Mouse (Mus musculus) ZHBTc4 (cell line): ENCODE data around the gene Robo2.

Experiments used
- DNase-seq: peaks from one replicate; pipeline ENCODE4 v3.0.0-alpha.2; 2011; ENCODE audit warnings: low read depth, low spot score

Robo2 gene

DNA sequence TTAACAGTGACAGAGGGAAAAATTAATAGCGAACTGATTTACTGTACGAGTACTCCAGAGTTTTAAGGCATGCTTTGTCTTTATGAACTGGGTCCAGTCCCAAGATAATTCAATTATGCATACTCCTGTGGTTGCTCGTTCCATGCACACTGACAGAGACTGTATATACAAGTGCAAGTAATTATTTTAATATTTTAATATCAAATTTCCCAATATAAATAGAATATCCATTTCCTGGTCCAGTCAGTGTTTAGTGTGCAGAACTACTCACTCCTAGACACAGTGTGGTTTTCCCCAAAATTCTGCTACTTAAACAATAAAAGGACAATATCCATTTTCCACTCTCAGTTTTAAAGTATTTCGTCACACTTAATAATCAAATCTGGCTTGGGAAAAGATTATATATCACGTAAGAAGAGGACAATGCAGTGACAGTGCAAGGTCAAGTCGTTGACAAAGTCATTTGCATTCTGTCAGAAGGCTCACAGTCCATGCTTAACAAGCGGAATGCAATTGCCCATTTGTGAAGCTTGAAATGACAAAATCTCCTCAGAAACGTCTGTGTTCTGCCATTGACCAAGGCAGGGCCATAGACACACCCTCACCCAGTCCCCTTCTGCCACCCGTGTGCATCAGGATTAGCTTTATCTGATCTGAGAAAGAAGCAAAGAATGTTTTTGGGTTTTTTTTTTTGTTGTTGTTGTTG, 89.8 kb downstream of the Robo2 start:
- DNase-seq: no peak

DNA sequence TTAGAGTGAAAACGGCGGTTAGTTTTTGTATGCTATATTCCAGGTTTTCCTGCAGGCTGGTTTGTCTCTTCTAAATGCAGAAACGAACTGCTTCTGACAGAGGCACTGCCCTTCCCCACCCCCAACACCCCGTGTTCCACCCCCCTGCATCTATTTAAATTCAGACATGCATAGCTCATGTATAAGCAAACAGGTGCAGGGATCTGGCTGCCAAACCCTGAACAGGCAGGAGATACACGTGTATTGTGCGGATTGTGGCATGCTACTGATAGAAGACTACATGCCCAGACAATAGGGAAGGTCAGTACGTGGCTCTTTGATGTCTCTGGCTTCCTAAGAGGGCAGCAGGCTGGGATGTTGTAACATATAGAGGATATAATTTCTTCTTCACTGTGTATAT, 95.5 kb downstream of the Robo2 start:
- no peak for DNase-seq

DNA sequence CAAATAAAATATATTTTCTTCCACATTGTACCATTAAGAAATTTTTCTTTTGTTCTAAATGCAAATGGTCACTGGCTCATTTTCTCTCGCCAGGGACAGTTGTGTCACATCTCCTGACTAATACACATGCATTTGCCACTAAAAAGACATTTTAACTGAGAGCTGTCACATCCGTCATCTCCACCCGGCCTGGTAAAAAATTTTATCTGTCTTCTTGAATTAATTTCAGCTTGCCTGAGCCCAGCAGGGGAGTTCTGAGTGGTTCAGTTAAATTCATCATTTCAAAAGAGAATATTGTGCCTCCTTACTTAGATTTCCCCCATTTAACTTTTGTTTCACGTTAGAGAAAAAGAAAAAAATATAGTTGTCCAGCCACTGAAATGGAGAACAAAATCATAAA, 98.4 kb downstream of the Robo2 start:
- no peak for DNase-seq

DNA sequence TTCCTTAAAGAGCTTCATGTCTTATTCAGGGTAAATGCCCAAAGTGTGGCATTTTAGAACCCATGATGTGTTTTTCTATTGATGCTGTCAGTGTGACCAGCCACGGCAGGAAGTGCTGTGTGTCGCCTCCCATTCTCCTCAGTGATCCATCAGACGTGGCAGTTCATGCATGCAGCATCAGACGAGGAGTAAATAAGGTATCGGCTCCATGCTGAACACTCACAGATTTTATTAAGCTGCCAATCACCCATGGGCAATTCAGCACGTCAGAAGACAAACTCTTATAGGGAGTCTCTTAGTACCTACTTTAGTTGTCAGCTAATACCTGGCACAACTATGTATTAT, 104.1 kb downstream of the Robo2 start:
- no peak for DNase-seq

DNA sequence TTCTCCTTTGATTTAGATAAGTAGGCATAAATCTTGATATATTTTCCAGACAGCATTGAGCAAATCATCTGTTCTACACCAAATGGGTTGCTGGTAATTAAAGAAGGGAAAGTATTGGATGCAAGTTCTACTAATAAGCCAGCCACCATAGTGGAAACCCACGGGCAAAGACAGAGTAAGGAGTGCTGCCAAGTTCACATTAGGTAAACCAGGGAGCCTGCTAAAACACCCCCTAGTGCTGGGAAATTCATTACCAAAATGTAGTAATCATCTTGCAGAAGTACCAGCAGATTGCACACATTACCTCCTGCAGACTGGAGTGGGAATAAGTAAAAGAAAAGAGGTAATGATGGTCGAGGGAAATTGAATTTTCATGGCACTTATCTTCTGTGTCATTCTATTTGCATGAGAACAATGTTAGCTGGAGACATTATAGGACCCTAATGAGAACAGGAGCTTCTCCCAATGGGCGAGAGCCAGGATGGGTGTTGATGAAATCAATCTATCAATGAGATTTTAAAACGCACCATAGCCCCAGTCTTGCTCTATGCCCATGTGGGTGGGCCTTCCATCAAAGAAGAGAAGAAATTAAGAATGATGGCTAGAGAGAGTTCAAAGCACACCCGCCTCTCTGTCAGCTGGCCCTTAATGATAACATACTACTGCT, 104.6 kb downstream of the Robo2 start:
- DNase-seq: no peak

DNA sequence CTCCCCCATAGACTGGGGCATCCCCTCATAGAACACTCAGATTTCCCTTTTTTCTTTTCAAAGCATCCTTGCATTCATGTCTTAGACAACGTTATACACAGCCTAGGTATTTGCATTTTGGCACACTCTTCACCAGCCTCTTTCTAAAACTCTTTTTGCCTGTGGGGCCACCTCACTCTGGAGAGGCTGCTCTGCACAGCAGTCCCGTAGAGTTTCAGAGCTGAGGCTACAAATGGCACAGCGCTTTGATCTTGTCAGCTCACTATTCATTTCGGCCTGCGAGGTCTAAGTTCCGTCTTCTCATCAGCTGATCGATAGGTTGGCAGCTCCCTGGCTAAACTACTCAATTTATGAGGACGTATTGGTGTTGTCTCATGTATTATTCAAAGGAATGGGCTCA, 123.7 kb downstream of the Robo2 start:
- DNase-seq: no peak

DNA sequence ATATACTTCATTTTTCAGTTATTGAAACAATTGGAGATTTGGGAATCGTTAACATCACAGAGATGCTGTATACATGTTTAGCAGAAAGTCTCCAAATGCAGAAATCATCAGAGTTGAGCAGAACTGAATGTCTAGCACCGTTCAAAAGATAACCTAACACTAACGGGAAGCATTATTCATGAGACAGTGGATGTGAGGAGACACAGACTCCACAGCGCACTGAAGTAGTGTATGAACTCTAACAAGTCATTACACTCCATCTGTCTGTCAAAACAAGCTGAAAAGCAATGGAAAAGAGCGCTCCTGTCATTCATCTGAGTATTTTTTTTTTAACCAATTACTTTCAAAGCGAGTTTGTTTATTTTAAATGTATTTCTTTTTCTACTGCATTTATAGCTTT, 129.1 kb downstream of the Robo2 start:
- no peak for DNase-seq

DNA sequence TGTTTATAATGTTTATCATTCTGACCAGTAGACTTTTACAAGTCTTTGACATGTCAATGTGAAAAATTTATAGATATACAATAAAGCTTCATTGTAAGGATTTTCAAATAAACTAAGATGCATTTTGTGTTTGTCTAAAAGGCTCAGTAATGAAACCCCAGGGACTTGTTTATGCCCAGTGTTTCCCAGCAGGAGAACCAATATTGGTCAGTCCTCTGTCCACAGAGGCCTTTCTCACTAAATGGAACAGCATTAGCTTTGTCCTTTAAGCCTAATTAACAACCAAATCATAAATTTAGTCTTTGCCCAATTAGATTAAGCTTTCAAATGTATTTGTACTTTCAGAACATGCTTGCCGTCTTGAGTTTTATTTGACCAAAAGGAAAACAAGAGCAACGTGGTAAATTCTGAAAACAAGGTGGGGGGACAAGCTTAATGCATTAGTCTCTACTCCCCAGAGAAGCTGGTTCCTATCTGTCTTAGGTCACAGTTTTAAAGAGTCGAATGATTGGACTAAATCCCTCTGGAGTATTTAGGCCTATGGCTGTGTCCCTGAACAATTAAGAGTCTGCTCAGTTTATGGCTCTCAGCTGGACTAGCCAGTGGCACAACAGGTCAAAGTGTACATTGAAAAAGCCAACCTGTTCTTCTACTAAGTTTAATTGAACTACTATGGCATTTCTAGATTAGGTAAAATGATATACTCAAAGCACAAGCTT, 134.6 kb downstream of the Robo2 start:
- DNase-seq: no peak

DNA sequence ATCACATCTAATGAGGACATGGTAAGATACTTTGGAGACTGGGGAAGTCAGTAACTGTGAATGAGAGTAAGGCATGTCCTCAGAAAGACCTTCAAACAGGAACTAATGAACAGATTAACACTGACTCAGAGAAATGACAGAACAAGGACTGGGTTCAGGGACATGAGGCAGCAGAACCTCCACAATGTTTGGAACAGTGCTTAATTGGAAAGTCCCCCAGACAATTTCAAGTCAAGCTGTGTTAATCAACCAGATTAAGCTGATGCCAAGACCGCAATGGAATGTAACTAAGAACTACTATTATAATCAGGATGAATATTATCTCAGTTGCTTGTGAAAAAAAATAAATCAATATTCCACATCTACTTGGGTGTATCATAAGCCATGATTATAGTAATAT, 137.0 kb downstream of the Robo2 start:
- no peak for DNase-seq

DNA sequence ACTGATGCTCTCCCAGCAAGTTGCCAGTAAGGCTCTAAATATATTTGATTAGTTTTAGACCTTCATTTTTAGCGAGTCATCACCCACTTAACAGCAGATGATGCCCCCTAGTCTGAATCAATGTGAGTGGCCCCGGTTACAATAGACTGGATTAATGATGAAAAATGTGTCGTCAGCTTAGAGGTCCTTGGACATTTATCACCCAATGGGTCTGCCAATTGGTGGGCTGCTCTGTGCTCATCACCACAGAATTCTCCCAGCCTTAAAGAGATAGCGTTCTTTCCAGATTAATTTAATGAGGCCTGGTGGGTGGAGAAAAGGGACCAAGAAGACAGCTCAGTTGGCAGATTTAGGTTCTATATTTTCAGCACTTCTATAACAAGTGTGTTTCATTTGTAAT, 138.6 kb downstream of the Robo2 start:
- no peak for DNase-seq

DNA sequence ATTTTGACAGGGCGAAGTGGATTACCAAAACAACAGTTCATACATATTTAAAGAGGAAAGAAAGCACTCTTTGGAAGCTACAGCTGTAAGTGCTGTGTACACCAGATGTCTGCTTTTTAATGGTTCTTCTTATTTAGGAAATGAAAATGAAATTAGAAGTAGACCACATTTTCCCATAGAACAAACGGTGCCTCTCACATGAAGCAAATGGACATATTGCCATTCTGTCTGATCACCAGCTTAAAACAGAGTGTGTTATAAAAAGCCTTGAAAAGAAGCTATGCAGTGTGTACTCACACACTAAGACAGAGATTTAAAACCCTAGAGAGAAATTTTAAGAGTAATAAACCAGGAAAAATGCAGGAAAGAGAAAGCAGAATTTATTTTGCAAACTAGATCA, 153.4 kb downstream of the Robo2 start:
- DNase-seq: no peak

DNA sequence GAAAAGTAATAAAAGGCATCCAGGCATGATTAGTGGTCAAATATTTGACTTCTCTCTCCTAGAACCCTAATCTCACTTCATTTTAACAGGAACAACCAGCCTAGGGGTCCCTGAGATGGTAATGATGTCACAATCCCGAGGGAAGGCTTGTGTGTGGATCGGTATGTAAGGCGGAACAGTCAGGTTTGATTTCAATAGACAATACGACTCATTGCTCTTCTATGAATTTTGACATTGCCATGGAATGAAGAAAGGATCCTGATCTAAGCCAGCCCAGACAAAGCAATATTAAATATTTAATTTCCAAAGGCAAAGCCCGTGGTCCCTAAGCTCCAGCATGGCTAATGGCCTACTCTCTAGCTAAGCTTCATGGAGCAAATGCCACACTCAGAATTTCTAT, 167.2 kb downstream of the Robo2 start:
- DNase-seq: no peak

DNA sequence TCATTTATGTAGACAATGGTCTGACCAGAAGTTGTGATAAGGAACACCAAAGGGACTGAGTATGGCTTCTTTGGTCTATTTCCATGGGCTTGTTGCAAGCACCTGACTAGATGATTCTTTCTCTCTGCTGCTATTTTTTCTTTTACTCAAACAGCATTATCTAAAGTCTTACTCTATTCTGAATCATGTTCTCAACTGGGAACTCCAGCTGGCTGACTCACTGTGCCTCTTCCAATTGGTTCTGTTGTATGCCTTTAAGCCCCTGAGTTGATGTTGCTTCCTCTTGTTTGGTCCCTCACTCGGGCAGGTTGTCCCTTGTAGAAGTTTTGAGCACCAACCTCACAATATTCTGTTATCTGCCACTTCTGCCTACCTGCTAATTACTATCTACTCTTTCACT, 170.1 kb downstream of the Robo2 start:
- DNase-seq: no peak

DNA sequence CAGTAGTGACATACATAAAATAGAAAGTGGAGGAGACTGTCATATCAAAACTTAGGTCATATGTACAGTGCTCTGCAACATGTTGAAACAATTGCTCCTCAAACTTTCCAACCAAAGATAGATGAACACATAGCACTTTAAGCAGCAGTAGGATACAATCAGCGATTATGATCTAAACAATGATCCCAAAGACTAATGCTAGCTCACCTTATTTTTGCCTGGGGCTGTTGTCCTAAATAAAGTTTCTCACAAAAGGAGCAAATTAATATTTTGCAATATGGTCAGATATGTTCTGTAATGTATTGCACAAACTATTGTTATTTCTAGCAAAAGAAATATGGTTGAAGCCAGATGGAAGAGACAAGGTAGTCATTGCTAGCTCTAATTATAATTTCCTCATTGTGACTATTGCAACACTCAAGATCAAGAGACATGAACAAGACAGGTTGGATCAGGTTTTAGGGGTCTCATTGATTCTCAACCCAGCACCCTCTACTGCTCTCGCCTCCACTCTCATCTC, 174.2 kb downstream of the Robo2 start:
- no peak for DNase-seq

DNA sequence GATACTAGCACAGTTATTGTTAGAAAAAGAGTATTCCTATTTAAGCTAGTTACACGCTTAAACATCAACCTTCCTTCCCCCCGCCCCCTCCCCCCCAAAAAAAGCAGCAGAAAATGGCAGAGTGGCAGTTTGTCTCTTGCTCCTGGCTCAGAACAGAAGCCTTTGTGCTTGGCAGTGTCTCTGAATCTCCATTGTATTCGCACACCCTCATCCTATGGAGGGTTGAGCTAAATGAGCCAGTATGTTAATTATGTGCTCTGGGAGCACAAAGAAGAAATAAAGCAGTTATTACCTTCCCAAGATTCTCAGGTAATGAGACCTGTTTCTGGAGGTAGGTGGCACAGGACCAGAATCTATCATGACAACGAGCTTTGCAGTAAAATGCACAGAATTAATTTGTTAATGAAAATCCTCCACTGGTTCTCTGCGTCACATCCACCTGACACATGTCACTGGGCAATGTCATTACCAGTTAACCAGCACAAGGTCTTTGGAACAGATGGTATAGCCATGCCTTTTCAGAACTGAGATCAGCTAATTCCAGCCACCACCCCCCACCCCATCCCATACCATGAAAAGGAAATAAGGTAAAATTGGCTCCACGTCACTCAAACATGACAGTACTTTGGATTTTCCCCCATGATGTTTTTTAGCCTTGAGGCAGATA, 177.1 kb downstream of the Robo2 start:
- DNase-seq: no peak

DNA sequence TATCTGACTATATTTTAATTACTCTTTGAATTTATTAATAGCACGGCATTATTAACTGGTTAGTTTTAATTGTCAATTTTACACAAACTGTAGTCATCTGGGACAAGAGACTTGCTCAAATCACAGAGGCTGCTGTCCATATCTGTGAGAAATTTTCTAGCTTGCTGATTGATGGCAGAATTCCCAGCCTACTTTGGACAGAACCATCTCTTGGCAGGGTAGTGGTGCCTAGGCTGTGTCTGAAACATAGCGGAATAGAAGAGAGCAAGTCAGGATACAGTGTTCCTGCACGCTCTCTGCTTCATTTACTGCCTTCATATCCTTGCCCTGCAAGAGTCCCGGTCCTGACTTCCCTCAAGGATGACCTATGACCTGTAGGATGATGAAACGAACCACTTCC, 178.0 kb downstream of the Robo2 start:
- DNase-seq: no peak

DNA sequence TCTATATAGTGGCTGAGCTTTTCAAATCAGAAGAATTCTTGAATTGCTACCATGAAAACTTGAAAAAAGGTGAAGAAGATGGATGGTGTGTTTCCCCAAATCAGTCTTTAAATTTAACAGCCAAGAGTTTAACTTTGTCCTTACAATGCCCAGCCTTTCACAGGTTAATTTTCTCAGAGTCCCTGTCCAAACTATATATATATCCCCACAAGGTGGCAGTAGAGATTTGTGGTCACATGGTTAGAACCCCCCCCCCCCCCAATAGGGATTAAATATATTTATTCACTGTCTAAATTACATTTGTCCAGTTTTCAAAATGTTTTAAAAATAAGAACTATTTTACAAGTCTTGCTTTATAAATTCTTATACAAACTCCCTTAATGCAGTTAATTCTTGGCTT, 184.3 kb downstream of the Robo2 start:
- no peak for DNase-seq

DNA sequence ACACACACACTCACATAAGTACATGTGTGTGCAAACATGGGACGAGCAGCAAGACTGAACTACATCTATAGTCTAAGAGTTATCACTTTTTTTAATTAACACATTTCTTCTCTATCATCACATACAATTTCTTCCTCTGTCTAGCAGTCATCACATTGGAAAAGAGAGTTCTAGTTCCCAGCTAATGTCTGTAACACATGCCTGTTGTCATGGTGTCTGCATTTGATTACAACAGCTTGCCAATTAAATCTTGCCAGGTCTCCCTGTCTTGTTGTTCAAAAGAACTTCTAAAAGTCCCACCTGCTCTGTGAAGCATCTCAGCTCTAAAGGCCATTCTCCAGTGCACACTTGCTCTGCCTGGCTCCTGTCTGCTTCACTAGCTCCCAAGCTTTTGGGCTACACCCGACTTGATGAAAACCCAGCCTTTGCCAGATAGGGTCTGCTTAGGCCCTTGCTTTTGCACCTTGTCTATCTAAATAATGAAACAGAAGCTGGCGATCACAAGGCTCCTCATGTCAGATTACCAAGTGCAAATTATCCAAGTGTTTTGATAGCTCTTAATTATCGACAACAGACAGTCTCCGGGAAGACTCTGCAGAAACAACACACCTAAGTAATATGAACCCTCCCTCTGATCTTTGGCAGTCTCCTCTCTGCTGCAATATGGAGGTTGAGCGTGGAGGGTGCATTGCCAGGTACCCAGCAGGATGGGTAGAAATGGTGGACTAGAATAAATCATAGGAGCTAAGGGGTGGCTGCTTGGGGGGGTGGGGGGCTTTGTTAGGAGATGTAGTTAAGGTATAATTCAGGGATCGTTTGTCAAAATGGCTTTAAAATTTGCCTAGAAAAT, 186.0 kb downstream of the Robo2 start:
- no peak for DNase-seq

DNA sequence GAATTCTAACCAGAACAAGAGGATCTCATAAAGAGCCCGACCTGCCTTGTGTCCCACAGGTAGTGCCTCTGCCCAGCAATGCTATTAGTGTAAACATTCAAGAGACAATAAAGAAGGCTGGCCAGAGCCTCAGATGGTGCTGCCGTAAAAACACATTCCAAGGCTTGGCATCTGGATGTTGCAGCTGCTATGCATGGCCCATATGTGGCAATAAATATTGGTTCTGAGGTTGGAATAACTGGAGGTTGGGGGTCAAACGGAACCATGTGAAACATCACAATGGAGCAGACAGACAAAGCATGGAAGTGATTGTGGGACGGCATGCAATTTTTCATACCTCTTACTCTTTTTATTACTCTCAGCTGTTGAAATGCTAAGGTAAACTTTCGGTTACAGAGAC, 189.1 kb downstream of the Robo2 start:
- no peak for DNase-seq

DNA sequence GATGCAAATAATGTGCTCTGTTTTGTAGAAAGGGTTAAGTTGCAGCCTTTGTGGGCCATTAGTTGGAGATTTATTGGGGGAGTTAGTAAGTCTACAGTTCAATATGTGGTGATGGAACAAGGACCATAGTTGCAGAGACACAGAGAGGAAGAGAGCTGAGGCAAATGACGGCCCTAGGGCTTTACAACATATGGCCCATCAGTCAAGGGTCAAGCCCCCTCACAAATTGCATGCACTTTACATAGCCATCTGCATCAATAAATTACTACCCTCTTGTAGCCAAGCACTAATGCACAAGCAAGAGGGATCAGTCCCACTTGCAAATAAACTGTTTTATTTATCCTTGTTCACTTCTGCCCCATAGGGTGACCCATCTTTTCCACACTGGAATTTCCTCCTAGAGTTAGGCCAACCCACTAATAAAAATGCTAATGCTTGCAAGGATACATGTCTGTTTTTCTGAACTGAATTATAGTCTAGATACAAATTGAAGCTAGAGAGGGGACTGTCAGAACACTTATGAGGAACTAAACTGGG, 194.7 kb downstream of the Robo2 start:
- no peak for DNase-seq

DNA sequence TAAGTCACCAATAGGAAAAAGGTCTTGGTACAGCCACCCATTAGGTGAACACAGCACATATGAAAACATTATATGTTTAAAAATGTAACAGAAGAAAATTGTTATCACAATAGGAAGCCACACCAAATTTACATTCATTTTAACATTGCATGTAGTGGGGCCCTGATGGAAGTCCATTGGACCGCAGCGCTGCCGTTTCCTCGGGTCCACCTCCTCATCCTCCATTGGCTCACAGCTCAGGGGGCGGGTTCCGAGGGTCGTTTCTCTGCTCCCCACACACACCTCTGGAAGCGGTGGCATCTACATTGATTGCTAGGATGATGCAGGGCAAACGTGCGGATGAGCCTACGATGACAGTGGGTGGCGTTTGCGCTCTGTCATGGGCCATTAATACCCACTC, 195.8 kb downstream of the Robo2 start:
- DNase-seq: no peak
